Mouse (Mus musculus) erythroblast, embryonic 14.5 days (primary cell): Measurements from ENCODE around the gene Ptprn2.

Source experiments
- GATA1 ChIP-seq: IDR thresholded peaks from 2 replicates; pipeline ENCODE4 v1.6.1; 2012; ENCODE audit warnings: low read length, inconsistent platforms, mixed read lengths
- TAL1 ChIP-seq: IDR thresholded peaks from 3 replicates; pipeline ENCODE4 v1.6.1; 2012; ENCODE audit warnings: low read length, inconsistent platforms, mixed read lengths

GRCm38 (mm10) chr12:116653684-116654083, 168.2 kb downstream of the Ptprn2 start:
- TF ChIP-seq TAL1, result no peak
- no peak for TF ChIP-seq GATA1
